Mouse (Mus musculus) lung, adult 18-20 months (tissue): ENCODE results near the gene Armc6.
"Not testable (repeated sequence)": the region's sequence is repeated elsewhere in the genome, so short reads cannot be mapped to it uniquely, and the experiment has no call there.

Experiments used
- DNase-seq, 2 experiments: peaks; one replicate each; pipeline ENCODE4 v3.0.0; 2022; ENCODE audit warnings: mixed read lengths in 2 of 2

Armc6 gene

GRCm38 (mm10) chr8:70227997-70228396 lies 6.3 kb downstream of the Armc6 start:
- no peak for DNase-seq

- peak; percentile 33 to 57 for DNase-seq
Measured at GRCm38 (mm10) chr8:70223341-70223740, 10.9 kb downstream of the Armc6 start.

- no peak for DNase-seq
Measured at GRCm38 (mm10) chr8:70222041-70222440, 12.2 kb downstream of the Armc6 start.

- DNase-seq = no peak
Measured at GRCm38 (mm10) chr8:70220911-70221310, 13.4 kb downstream of the Armc6 start.

GRCm38 (mm10) chr8:70220236-70220840 lies 13.9 kb downstream of the Armc6 start:
- no peak for DNase-seq

GRCm38 (mm10) chr8:70219107-70219684 lies 15.1 kb downstream of the Armc6 start:
- no peak for DNase-seq

GRCm38 (mm10) chr8:70217441-70217840 lies 16.8 kb downstream of the Armc6 start:
- DNase-seq = no peak

- DNase-seq = peak; percentile 61 to 66
Measured at GRCm38 (mm10) chr8:70216566-70216965, 17.7 kb downstream of the Armc6 start.

GRCm38 (mm10) chr8:70216161-70216560 lies 18.1 kb downstream of the Armc6 start:
- DNase-seq = not testable (repeated sequence)

- DNase-seq = no peak
Measured at GRCm38 (mm10) chr8:70215092-70215491, 19.2 kb downstream of the Armc6 start.

GRCm38 (mm10) chr8:70214411-70214810 lies 19.9 kb downstream of the Armc6 start:
- DNase-seq = no peak

GRCm38 (mm10) chr8:70212112-70213055 lies 21.9 kb downstream of the Armc6 start, which contains the start of gene Slc25a42:
Gene Slc25a42, minus strand, starts transcription at chr8:70212305.
- DNase-seq = peak; percentile 99 to 100

- no peak for DNase-seq
Measured at GRCm38 (mm10) chr8:70211726-70212111, 22.5 kb downstream of the Armc6 start.

GRCm38 (mm10) chr8:70211275-70211674 lies 23.0 kb downstream of the Armc6 start:
- no peak for DNase-seq

GRCm38 (mm10) chr8:70210538-70210937 lies 23.7 kb downstream of the Armc6 start:
- DNase-seq = no peak

- DNase-seq = no peak
Measured at GRCm38 (mm10) chr8:70208130-70208529, 26.1 kb downstream of the Armc6 start.

- no peak for DNase-seq
Measured at GRCm38 (mm10) chr8:70204757-70205156, 29.5 kb downstream of the Armc6 start.

- no peak for DNase-seq
Measured at GRCm38 (mm10) chr8:70203072-70203471, 31.2 kb downstream of the Armc6 start.

GRCm38 (mm10) chr8:70201417-70201816 lies 32.8 kb downstream of the Armc6 start:
- DNase-seq = no peak

GRCm38 (mm10) chr8:70200098-70200681 lies 34.1 kb downstream of the Armc6 start:
- DNase-seq = peak; percentile 54 to 77

- no peak for DNase-seq
Measured at GRCm38 (mm10) chr8:70197603-70198002, 36.7 kb downstream of the Armc6 start.

- DNase-seq = no peak
Measured at GRCm38 (mm10) chr8:70195762-70196161, 38.5 kb downstream of the Armc6 start.

- DNase-seq = peak in 1 of 2 experiments; percentile 12
Measured at GRCm38 (mm10) chr8:70194191-70194590, 40.1 kb downstream of the Armc6 start.
